Comparison of ENCODE assay signal across 8 mouse cellular contexts in the genomic region with DNA sequence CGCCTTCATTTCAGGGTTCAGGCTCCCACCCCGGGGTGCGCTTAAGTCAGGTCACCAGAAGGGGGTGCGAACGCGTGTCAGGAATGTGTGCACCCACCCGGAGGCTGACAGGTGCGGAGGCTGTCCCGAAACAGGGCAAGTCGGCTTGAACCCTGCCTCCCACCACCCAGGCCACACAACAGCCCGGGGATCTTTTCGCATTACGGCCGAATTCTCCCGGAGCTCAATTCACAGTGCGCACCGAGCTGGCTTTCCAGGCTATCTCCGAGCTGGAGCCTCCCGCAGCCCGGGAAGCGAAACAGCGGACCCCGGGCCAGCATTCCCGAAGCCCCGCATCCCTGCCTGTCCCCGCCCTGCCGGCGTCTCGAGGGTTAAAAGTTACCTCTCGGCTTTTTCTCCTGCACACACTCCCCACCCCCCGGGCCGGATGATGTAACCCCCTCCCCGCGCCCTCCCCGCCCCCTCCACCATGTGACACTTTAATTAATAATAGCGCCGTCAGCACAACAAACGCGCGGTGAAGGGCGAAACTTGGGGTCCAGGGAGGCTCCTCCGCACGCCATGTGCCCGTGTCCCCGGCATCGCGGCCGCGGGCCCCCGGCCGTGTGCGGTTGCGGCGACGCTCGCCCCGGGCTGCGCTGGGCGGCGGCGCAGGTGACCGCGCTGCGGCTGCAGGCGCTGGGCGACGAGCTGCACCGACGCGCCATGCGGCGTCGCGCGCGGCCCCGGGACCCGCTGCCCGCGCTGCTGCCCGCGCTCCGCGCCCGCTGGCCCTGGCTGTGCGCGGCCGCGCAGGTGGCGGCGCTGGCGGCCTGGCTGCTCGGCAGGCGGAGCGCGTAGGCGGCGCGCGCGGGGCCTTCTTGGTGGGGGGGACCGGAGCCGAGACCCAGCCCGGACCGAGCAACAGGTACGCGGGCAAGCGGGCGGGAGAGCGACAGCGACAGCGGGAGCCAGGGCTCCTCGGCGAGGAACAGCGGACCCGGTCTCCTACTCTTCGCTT. TPM values are rescaled to one million over a fixed set of nuclear protein-coding genes. Genes with fewer than 3 reads are reported as not detected.
A peak's percentile ranks its signal among the peaks of the same experiment; 100 is the strongest.
DNase-seq lines count a peak whose midpoint lies in the region; ATAC-seq and TF ChIP-seq lines count a peak whose summit lies in the region.

No protein-coding gene starts in this region.

- H3K27ac ChIP-seq in layer of hippocampus, adult 2 months = peak overlapping the region; percentile 78
- no peak overlapping the region for H3K27ac ChIP-seq in embryonic facial prominence, embryonic 15.5 days (replicated peaks)
- no peak overlapping the region for H3K27ac ChIP-seq in intestine, embryonic 16.5 days (ENCODE audit: low read length)
- H3K27ac ChIP-seq in midbrain, embryonic 15.5 days = no peak overlapping the region

- peaks cover 34% of the 10 kb centered on the region for H3K4me1 ChIP-seq in embryonic facial prominence, embryonic 15.5 days
- peaks cover 25% of the 10 kb centered on the region for H3K4me1 ChIP-seq in intestine, embryonic 16.5 days (ENCODE audit: control insufficient read depth, insufficient read depth, low read length)
- H3K4me1 ChIP-seq in midbrain, embryonic 15.5 days = peaks cover 24% of the 10 kb centered on the region

- H3K4me2 ChIP-seq in embryonic facial prominence, embryonic 15.5 days (replicated peaks) = peak overlapping the region; percentile 100
- peak overlapping the region; percentile 96 for H3K4me2 ChIP-seq in intestine, embryonic 16.5 days (ENCODE audit: low read depth, low read length)
- H3K4me2 ChIP-seq in midbrain, embryonic 15.5 days = peak overlapping the region; percentile 86

- H3K4me3 ChIP-seq in layer of hippocampus, adult 2 months = peak overlapping the region; percentile 64
- H3K4me3 ChIP-seq in embryonic facial prominence, embryonic 15.5 days (replicated peaks) = peak overlapping the region; percentile 50
- peak overlapping the region; percentile 55 for H3K4me3 ChIP-seq in intestine, embryonic 16.5 days (ENCODE audit: low read length)
- H3K4me3 ChIP-seq in midbrain, embryonic 15.5 days = peak overlapping the region; percentile 51

- H3K36me3 ChIP-seq in embryonic facial prominence, embryonic 15.5 days = no peaks in the 10 kb centered on the region
- H3K36me3 ChIP-seq in intestine, embryonic 16.5 days (ENCODE audit: control insufficient read depth, insufficient read depth, low read length) = no peaks in the 10 kb centered on the region
- H3K36me3 ChIP-seq in midbrain, embryonic 15.5 days (replicated peaks) = no peaks in the 10 kb centered on the region

- H3K27me3 ChIP-seq in embryonic facial prominence, embryonic 15.5 days = peaks cover 88% of the 10 kb centered on the region
- H3K27me3 ChIP-seq in intestine, embryonic 16.5 days (replicated peaks; ENCODE audit: control insufficient read depth, insufficient read depth, low read length) = peaks cover 62% of the 10 kb centered on the region
- peaks cover 66% of the 10 kb centered on the region for H3K27me3 ChIP-seq in midbrain, embryonic 15.5 days (replicated peaks)

- no peak; the same call in 1 of the 2 replicates for ATAC-seq in embryonic facial prominence, embryonic 15.5 days (ENCODE audit: insufficient number of reproducible peaks, low FRiP score, low TSS enrichment, low read depth)
- peak; percentile 49; the same call in 1 of the 2 replicates for ATAC-seq in intestine, embryonic 16.5 days
- ATAC-seq in midbrain, embryonic 15.5 days (replicated peaks) = peak; percentile 69

- peak overlapping the region; percentile 28 for H3K9ac ChIP-seq in embryonic facial prominence, embryonic 15.5 days
- peak overlapping the region; percentile 55 for H3K9ac ChIP-seq in intestine, embryonic 16.5 days (ENCODE audit: low read depth, low read length)
- peak overlapping the region; percentile 43 for H3K9ac ChIP-seq in midbrain, embryonic 15.5 days

- DNase-seq in layer of hippocampus, adult 2 months (ENCODE audit: low spot score in 2 of 2) = no peak
- DNase-seq in layer of hippocampus, adult 11-12 months (ENCODE audit: low spot score) = no peak
- DNase-seq in adrenal gland, postnatal 25 days = peak; percentile 40
- DNase-seq in frontal cortex, postnatal 25 days (ENCODE audit: low spot score in 2 of 2) = no peak
- no peak for DNase-seq in lung, adult 18-20 months

- TF ChIP-seq CTCF in layer of hippocampus, adult 2 months (conservative IDR thresholded peaks at IDR 0.05) = peak; percentile 60

- under 1% methylated on average over 107 of the region's 117 CpGs for WGBS in embryonic facial prominence, embryonic 15.5 days
- under 1% methylated on average over 102 of the region's 117 CpGs for WGBS in intestine, embryonic 16.5 days
- under 1% methylated on average over 103 of the region's 117 CpGs for WGBS in midbrain, embryonic 15.5 days

- no peaks in the 10 kb centered on the region for H3K9me3 ChIP-seq in embryonic facial prominence, embryonic 15.5 days (replicated peaks)
- H3K9me3 ChIP-seq in intestine, embryonic 16.5 days (ENCODE audit: control insufficient read depth, low read length) = no peaks in the 10 kb centered on the region
- no peaks in the 10 kb centered on the region for H3K9me3 ChIP-seq in midbrain, embryonic 15.5 days

RNA-seq across cellular contexts. Expression of a gene that starts 5.1 kb away (rescaled TPM):
- total RNA-seq in layer of hippocampus, adult 2 months (2021) = 10 to 100 TPM; 35.1 to 38.4 TPM
- 0.09 TPM in 1 of 2 replicates, not detected in the other for total RNA-seq in adrenal gland, postnatal 25 days (2021)
- 0.36 and 0.63 TPM in 2 replicates for polyA plus RNA-seq in embryonic facial prominence, embryonic 15.5 days (2015; fragmentation: Nextera tagmentation; extraction: Ambion mirVana)
- 0.12 and 0.21 TPM in 2 replicates for polyA plus RNA-seq in intestine, embryonic 16.5 days (2015; fragmentation: Nextera tagmentation; extraction: Ambion mirVana)
- 3.9 and 4.5 TPM in 2 replicates for polyA plus RNA-seq in midbrain, embryonic 15.5 days (2015; fragmentation: Nextera tagmentation; extraction: Ambion mirVana)

RNA-seq across cellular contexts. Expression of a gene that starts 14.3 kb away (rescaled TPM):
- 10 to 100 TPM; 33.0 to 36.4 TPM for total RNA-seq in layer of hippocampus, adult 2 months (2021)
- 37.2 and 47.7 TPM in 2 replicates for total RNA-seq in adrenal gland, postnatal 25 days (2021)
- polyA plus RNA-seq in embryonic facial prominence, embryonic 15.5 days (2015; fragmentation: Nextera tagmentation; extraction: Ambion mirVana) = 27.7 and 28.1 TPM in 2 replicates
- 16.0 and 17.8 TPM in 2 replicates for polyA plus RNA-seq in intestine, embryonic 16.5 days (2015; fragmentation: Nextera tagmentation; extraction: Ambion mirVana)
- 20.0 and 22.3 TPM in 2 replicates for polyA plus RNA-seq in midbrain, embryonic 15.5 days (2015; fragmentation: Nextera tagmentation; extraction: Ambion mirVana)
